Mouse (Mus musculus): Measurements from ENCODE around the gene Ing5. TPM values are rescaled to one million over a fixed set of nuclear protein-coding genes. Genes with fewer than 3 reads are reported as not detected.
"Not testable (repeated sequence)": the region's sequence is repeated elsewhere in the genome, so short reads cannot be mapped to it uniquely, and the experiment has no call there.

Ing5 gene
- polyA plus RNA-seq (2014; fragmentation: Nextera tagmentation; extraction: Ambion mirVana) = 8.4 and 9.3 TPM in 2 replicates

DNA sequence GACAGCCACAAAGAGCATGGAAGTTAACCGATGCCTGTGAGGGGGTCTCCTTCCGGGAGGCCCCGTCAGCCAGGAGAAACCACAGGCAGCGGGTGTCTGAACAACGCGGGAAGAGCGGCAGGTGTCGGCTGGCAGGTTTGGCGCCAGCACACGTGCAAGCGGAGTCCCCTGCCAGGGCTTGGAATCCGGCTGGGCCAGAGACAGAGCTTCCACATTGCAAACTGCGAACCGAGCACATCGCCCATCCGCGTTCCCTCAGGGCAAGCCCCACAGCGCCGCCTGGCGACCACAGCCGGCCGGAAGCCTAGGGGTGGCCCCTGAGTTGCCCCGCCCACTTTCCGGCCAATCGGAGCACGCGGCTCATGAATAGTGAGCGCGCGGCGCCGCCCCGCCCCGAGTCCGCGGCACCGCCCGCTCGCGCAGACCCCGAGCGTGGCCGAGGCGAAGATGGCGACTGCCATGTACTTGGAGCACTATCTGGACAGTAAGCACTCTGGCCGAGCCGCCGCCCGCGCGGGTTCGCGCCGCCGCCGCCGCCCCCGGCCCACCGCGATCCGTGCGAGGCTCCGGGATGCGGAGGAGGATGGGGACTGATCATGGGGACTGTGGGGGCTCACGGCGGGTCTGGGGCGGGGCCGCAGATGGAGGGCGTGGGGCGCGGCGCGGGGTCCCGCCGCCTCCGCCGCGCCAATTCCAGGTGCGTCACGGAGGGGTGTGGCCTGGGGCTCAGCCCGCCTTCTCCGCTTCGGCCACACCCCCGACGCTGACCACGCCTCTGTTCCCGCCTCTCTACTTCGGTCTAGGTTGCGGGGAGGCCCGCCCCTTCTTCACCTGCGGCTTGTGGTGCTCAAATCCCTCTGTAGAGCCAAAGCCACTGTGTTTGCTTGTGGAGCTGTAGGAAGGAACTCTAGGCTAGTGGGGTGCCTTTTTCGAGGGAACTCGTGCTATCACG is at the start of gene Ing5:
Ing5 (plus strand) TSS at position 410 of the 952 bp plus-strand sequence.
- peaks cover 38% of the 10 kb centered on the region for H3K36me3 ChIP-seq (replicated peaks; ENCODE audit: control insufficient read depth, insufficient read depth)
- peak; percentile 93 for ATAC-seq (ENCODE audit: low FRiP score)
- H3K9ac ChIP-seq = peak within 1 kb of the TSS; percentile 66
- peak; percentile 98 for DNase-seq (ENCODE audit: low spot score)
- H3K27ac ChIP-seq = peak within 1 kb of the TSS; percentile 91
- no peaks in the 10 kb centered on the region for H3K27me3 ChIP-seq (ENCODE audit: control insufficient read depth, insufficient read depth, low read length)
- H3K4me3 ChIP-seq (replicated peaks; ENCODE audit: low read length) = peak within 1 kb of the TSS; percentile 50
- H3K4me2 ChIP-seq (replicated peaks) = peak within 1 kb of the TSS; percentile 90
- WGBS = under 1% methylated on average over 79 of the region's 94 CpGs
- H3K4me1 ChIP-seq (replicated peaks; ENCODE audit: control insufficient read depth, insufficient read depth, low read length) = peaks cover 18% of the 10 kb centered on the region
- no peaks in the 10 kb centered on the region for H3K9me3 ChIP-seq (ENCODE audit: control insufficient read depth, low read length)

DNA sequence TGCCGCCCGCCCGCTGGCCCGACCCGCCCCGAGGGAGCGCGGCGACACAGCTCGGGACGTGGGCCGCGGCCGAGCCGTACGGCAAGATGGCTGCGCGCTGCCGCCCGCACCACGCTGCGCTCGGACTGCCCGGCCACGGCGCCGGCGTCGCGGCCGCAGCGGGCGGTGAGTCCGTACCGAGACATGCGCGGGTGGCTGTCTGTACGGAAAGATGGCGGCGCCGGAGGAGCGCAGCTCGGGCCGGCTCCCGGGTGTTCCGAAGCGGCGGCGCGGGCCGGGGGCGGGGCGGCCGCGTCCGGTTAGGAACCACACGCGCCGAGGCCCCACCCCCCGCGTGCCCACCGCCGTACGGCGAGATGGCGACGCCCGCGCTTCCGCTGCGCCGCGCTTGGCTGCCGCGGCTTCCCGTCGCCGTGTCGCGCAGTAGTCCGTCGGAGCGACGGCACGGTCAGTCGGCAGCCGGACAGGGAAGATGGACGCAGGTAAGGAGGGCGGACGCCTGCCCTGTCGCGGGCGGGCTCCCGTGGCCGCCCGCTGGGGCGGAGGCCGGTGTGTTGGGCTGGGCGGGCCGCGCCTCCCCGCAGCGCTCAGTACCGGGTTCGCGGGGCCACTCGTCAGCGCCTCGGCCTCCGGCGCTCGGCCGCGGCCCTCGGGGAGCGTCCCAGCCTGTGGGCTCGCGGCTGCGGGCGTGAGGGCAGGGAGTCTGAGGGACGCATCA is 49.0 kb upstream of the Ing5 start, which contains the start of gene Thap4:
Thap4 (minus strand) TSS at position 292 of the 718 bp plus-strand sequence.
- peak within 1 kb of the TSS; percentile 88 for H3K27ac ChIP-seq
- peak; percentile 90 for DNase-seq (ENCODE audit: low spot score)
- H3K36me3 ChIP-seq (replicated peaks; ENCODE audit: control insufficient read depth, insufficient read depth) = peaks cover 10% of the 10 kb centered on the region
- no peaks in the 10 kb centered on the region for H3K27me3 ChIP-seq (ENCODE audit: control insufficient read depth, insufficient read depth, low read length)
- H3K4me1 ChIP-seq (replicated peaks; ENCODE audit: control insufficient read depth, insufficient read depth, low read length) = peaks cover 19% of the 10 kb centered on the region
- peak within 1 kb of the TSS; percentile 60 for H3K4me3 ChIP-seq (replicated peaks; ENCODE audit: low read length)
- peak; percentile 94 for ATAC-seq (ENCODE audit: low FRiP score)
- H3K9ac ChIP-seq = peak within 1 kb of the TSS; percentile 91
- WGBS = under 1% methylated on average over 82 of the region's 121 CpGs
- no peaks in the 10 kb centered on the region for H3K9me3 ChIP-seq (ENCODE audit: control insufficient read depth, low read length)
- peak within 1 kb of the TSS; percentile 86 for H3K4me2 ChIP-seq (replicated peaks)

DNA sequence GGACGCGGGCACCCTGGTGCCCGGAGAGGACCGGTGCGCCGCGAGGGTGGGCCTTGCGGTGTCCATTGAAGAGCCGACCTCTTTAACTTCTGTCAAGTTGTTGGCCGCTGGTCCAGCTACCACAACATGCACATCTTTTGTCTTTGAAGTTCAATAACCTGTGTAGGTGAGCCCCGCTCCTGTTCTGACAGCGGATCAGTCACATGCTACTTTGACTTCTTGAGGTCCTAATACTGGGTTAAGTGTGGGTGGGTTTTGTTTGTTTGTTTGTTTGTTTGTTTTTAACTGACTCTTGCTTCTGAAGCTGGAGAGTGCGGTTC is 48.5 kb upstream of the Ing5 start:
- Histone ChIP-seq H3K4me1 (replicated peaks; ENCODE audit: control insufficient read depth, insufficient read depth, low read length) (peaks cover 19% of the 10 kb centered on the region), H3K9ac (peak overlapping the region; percentile 91), H3K9me3 (ENCODE audit: control insufficient read depth, low read length) (no peaks in the 10 kb centered on the region), H3K36me3 (replicated peaks; ENCODE audit: control insufficient read depth, insufficient read depth) (peaks cover 5% of the 10 kb centered on the region; the same call in 1 of the 2 replicates), H3K4me3 (replicated peaks; ENCODE audit: low read length) (peak overlapping the region; percentile 60), H3K27ac (peak overlapping the region; percentile 88), H3K4me2 (replicated peaks) (peak overlapping the region; percentile 86), H3K27me3 (ENCODE audit: control insufficient read depth, insufficient read depth, low read length) (no peaks in the 10 kb centered on the region)
- ATAC-seq (ENCODE audit: low FRiP score) (no peak), DNase-seq (ENCODE audit: low spot score) (peak; percentile 25)
- 2% methylated on average over 13 of the region's 13 CpGs for WGBS

DNA sequence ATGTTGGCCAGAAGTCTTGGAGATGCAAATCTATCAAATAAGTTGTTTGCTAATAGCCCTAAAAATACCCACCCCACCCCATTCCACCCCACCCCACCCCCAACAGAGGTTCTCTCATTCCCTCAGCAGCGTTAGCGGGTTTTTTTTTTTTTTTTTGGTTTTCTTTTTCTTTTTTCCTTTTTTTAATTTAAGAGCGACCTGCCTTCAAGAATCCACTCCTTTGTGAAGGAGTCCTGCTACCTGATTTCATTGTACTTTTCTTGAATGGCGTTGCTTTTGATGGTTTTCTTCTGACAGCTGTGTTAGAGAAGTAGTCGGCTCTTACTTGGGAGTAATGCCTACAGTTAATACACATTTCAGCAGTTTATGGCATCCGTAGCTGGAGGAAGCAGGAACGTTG is 48.1 kb upstream of the Ing5 start:
- Histone ChIP-seq H3K9ac (peak overlapping the region; percentile 91; the same call in 1 of the 2 replicates), H3K36me3 (replicated peaks; ENCODE audit: control insufficient read depth, insufficient read depth) (peaks cover under 1% of the 10 kb centered on the region; the same call in 1 of the 2 replicates), H3K9me3 (ENCODE audit: control insufficient read depth, low read length) (no peaks in the 10 kb centered on the region), H3K27me3 (ENCODE audit: control insufficient read depth, insufficient read depth, low read length) (no peaks in the 10 kb centered on the region), H3K4me3 (replicated peaks; ENCODE audit: low read length) (peak overlapping the region; percentile 60), H3K27ac (no peak overlapping the region), H3K4me2 (replicated peaks) (peak overlapping the region; percentile 86), H3K4me1 (replicated peaks; ENCODE audit: control insufficient read depth, insufficient read depth, low read length) (peaks cover 19% of the 10 kb centered on the region)
- 33% methylated on average over 7 of the region's 7 CpGs for WGBS
- DNase-seq (ENCODE audit: low spot score) (no peak), ATAC-seq (ENCODE audit: low FRiP score) (no peak)

DNA sequence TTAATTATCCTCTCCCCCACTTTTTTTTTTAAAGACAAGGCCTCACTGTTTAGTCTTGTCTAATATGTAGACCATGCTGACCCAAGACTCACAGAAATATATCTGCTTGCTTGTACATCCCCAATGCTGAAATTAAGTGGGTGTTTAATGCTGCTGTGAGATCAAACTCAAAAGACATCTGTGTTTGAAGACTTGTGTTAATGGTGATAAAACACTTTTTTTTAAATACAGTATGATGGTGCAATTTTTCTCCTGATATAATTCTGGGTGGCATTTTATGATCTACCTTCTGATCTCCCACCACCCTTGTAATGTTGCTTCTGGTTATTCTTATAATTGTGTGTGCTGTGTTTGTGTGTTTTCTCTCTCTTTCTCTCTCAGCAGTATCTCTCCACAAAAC is 47.6 kb upstream of the Ing5 start:
- peaks cover 19% of the 10 kb centered on the region for H3K4me1 ChIP-seq (replicated peaks; ENCODE audit: control insufficient read depth, insufficient read depth, low read length)
- H3K4me2 ChIP-seq (replicated peaks) = peak overlapping the region; percentile 86
- no peak for DNase-seq (ENCODE audit: low spot score)
- no peaks in the 10 kb centered on the region for H3K36me3 ChIP-seq (replicated peaks; ENCODE audit: control insufficient read depth, insufficient read depth)
- H3K9me3 ChIP-seq (ENCODE audit: control insufficient read depth, low read length) = no peaks in the 10 kb centered on the region
- no peak overlapping the region for H3K27ac ChIP-seq
- no peaks in the 10 kb centered on the region for H3K27me3 ChIP-seq (ENCODE audit: control insufficient read depth, insufficient read depth, low read length)
- no peak overlapping the region for H3K9ac ChIP-seq
- no peak for ATAC-seq (ENCODE audit: low FRiP score)
- peak overlapping the region; percentile 60; the same call in 1 of the 2 replicates for H3K4me3 ChIP-seq (replicated peaks; ENCODE audit: low read length)

DNA sequence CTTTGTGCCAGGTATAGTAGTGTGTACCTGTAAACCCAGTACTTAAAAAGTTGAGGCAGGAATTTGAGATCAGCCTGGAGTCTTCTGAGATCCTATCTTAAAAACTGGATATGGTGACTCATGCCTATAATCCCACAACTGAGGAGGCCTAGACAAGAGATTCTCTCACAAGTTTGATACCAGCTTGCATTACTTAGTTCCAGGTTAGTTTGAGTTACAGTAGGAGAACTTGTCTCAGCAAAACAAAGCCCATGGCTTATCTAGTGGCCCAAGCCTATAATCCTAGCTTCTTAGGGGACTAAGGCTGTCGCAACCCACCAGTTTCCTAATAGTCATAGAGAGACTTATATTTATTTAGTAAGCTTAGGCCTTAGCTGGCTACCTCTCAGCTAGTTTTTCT is 43.7 kb upstream of the Ing5 start:
- Histone ChIP-seq H3K36me3 (replicated peaks; ENCODE audit: control insufficient read depth, insufficient read depth) (no peaks in the 10 kb centered on the region), H3K9me3 (ENCODE audit: control insufficient read depth, low read length) (no peaks in the 10 kb centered on the region), H3K4me3 (replicated peaks; ENCODE audit: low read length) (no peak overlapping the region), H3K4me2 (replicated peaks) (no peak overlapping the region), H3K9ac (no peak overlapping the region), H3K4me1 (replicated peaks; ENCODE audit: control insufficient read depth, insufficient read depth, low read length) (peaks cover 10% of the 10 kb centered on the region), H3K27ac (no peak overlapping the region), H3K27me3 (ENCODE audit: control insufficient read depth, insufficient read depth, low read length) (no peaks in the 10 kb centered on the region)
- ATAC-seq (ENCODE audit: low FRiP score) (no peak), DNase-seq (ENCODE audit: low spot score) (no peak)
- 95% methylated on average over 1 of the region's 1 CpGs for WGBS

DNA sequence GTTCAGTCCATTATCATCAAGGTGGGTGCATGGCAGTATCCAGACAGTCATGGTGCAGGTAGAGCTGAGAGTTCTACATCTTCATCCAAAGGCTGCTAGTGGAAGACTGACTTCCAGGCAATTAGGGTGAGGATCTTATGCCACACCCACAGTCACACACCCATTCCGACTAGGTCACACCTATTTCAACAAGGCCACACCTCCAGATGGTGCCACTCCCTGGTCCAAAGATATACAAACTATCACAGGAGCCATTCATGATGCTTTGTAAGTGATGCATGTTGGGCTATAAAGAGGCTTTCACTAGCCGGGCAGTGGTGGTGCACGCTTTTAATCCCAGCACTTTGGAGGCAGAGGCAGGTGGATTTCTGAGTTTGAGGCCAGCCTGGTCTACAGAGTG is 40.2 kb upstream of the Ing5 start:
- 89% methylated on average over 3 of the region's 3 CpGs for WGBS
- not testable (repeated sequence) for H3K4me1 ChIP-seq (replicated peaks; ENCODE audit: control insufficient read depth, insufficient read depth, low read length); ATAC-seq (ENCODE audit: low FRiP score); H3K27me3 ChIP-seq (ENCODE audit: control insufficient read depth, insufficient read depth, low read length); H3K4me3 ChIP-seq (replicated peaks; ENCODE audit: low read length); H3K36me3 ChIP-seq (replicated peaks; ENCODE audit: control insufficient read depth, insufficient read depth); DNase-seq (ENCODE audit: low spot score); H3K27ac ChIP-seq; H3K4me2 ChIP-seq (replicated peaks); H3K9me3 ChIP-seq (ENCODE audit: control insufficient read depth, low read length); H3K9ac ChIP-seq

DNA sequence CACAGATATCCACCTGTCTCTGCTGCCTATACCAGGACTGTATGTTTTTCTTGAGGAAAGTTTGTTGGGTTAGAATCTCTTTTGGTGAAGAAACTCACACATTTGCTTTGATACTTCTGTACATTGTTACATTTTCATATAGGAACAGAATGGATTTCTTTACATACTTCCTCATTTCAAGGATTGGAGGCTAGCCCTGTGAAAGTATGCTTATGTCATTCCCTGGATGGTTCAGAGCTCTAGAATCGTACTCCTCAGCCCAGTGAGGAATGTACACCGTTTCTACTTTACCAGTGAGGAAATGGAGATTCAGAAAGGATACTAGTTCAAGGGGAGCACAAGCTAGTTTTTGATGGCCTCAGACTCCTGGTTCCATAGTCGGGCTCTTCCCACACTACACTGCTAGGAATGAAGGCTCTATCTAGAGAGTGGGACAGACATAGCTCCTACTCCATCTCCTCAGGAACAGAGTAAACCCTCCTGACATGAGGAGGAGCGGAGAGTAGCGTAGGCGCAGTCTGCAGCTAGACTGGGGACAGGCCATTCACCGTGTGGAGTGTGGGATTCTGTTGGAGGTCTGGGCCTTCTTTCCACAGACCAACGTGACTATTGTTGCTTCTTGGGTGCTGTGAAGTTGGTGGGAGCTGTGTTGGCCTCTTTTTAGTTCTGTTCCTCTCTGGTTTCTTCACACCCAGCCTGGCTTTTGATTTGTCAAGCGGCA is 38.7 kb upstream of the Ing5 start:
- Histone ChIP-seq H3K27ac (no peak overlapping the region), H3K9ac (no peak overlapping the region)
- 92% methylated on average over 9 of the region's 9 CpGs for WGBS

DNA sequence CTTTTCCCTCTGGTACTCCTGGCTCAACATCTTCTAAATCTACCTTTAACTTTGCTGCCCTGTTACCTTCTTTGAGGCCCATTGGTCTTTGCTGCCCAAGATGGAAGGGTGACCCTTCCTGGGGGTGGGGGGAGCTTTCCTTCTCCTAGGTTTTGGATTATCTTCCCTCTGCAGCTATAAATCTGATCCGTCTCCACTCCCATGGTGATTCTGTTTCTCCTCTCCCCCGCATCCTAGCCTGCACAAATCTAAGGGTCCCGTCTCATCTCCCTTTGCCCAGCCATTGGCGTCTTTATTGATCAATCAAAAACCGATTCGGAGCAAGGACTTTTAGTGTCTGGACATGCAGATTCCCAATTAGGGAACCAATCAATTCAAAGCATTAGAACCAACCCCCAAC is 36.2 kb upstream of the Ing5 start:
- no peak overlapping the region for H3K9ac ChIP-seq
- H3K4me1 ChIP-seq (replicated peaks; ENCODE audit: control insufficient read depth, insufficient read depth, low read length) = no peaks in the 10 kb centered on the region
- 94% methylated on average over 6 of the region's 6 CpGs for whole genome bisulfite sequencing
- H3K9me3 ChIP-seq (ENCODE audit: control insufficient read depth, low read length) = no peaks in the 10 kb centered on the region
- DNase-seq (ENCODE audit: low spot score) (no peak), ATAC-seq (ENCODE audit: low FRiP score) (no peak)
- no peak overlapping the region for H3K4me3 ChIP-seq (replicated peaks; ENCODE audit: low read length)
- no peaks in the 10 kb centered on the region for H3K27me3 ChIP-seq (ENCODE audit: control insufficient read depth, insufficient read depth, low read length)
- H3K36me3 ChIP-seq (replicated peaks; ENCODE audit: control insufficient read depth, insufficient read depth) = peaks cover 16% of the 10 kb centered on the region
- no peak overlapping the region for H3K27ac ChIP-seq
- no peak overlapping the region for H3K4me2 ChIP-seq (replicated peaks)

More for the DNA sequence above, 38.7 kb upstream of the Ing5 start:
- H3K4me3 ChIP-seq (replicated peaks; ENCODE audit: low read length) = no peak overlapping the region
- H3K27me3 ChIP-seq (ENCODE audit: control insufficient read depth, insufficient read depth, low read length) = no peaks in the 10 kb centered on the region
- DNase-seq (ENCODE audit: low spot score) = no peak
- H3K36me3 ChIP-seq (replicated peaks; ENCODE audit: control insufficient read depth, insufficient read depth) = peaks cover 16% of the 10 kb centered on the region
- no peak for ATAC-seq (ENCODE audit: low FRiP score)
- no peak overlapping the region for H3K4me2 ChIP-seq (replicated peaks)
- no peaks in the 10 kb centered on the region for H3K4me1 ChIP-seq (replicated peaks; ENCODE audit: control insufficient read depth, insufficient read depth, low read length)
- H3K9me3 ChIP-seq (ENCODE audit: control insufficient read depth, low read length) = no peaks in the 10 kb centered on the region
